Mouse (Mus musculus) urinary bladder, postnatal 4 days (tissue): ENCODE measurements at regions not wholly inside any gene's neighbourhood (a gene's known extent, or its start where the extent isn't known, plus 50 kb on each side); places are given as distances from the start of the nearest gene placed in this dataset.
"Not testable (repeated sequence)": the region's sequence is repeated elsewhere in the genome, so short reads cannot be mapped to it uniquely, and the experiment has no call there.

Experiments used
- DNase-seq, 2 experiments: peaks; one replicate each; pipeline ENCODE4 v3.0.0; 2021 to 2022; ENCODE audit warnings: low spot score in 2 of 2

DNA sequence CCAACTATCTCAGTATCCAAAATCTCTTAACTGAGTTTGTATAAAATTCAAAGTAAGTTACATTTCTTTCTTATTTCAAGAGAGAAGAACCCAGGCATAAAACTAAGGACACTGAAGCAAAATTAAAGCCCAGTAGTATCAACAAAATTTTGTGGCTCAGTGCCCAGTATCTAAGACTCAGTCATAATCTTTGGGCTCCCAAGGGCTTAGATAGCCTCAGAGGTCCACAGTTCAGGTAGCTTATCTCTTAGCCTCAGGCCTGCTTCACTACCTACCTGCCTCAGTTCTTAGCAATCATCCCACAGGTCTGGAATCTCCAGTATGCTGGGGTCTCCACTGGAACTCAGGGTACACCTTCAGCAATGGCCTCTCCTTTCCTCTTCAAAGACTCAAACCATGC lies 835.6 kb upstream of the Olfr1507 start:
- not testable (repeated sequence) for DNase-seq

DNA sequence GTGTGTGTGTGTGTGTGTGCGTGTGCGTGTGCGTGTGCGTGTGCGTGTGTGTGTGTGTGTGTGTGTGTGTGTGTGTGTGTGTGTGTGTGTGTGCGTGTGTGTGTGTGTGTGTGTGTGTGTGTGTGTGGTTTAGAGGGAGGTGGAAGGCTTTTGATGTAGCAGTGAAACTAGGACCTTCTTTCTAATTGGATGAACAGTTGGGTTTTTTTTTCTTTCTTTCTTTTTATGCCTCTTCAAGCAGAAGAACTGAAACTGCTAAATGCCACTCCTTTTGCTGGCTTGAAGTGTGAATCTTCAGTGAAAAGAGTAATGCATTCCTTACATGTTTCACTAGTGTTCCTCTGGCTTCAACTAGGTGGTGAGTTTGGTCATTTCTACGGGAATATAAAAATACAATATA lies 828.8 kb upstream of the Olfr1507 start:
- not testable (repeated sequence) for DNase-seq

DNA sequence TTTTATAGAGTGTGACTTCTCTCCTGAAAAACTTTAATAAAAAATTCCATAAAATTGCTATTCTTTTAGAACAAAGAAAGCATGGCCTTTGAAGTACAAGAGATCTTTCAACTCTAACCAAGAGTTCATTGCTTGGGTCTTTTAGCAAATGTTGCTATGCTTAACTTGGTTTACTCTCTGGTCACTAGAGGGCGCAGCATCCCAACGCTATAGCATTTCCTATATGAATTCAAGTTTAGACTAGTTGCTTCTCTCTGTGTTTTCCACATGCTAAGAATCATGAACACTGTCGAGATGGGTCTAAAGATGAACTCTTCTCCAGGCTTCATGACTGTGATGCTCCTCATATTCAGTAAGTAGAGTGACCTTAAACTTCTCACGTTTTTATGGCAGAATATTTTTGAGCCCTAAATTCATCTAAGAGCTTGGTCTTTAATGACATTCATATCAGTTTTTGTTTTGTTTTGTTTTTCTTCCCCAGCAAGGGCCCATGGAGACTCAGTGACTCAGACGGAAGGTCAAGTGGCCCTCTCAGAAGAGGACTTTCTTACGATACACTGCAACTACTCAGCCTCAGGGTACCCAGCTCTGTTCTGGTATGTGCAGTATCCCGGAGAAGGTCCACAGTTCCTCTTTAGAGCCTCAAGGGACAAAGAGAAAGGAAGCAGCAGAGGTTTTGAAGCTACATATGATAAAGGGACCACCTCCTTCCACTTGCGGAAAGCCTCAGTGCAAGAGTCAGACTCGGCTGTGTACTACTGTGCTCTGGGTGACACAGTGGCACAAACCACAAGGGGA lies 823.2 kb upstream of the Olfr1507 start:
- DNase-seq, result not testable (repeated sequence)

GRCm38 (mm10) chr14:53312490-53312889 lies 816.9 kb upstream of the Olfr1507 start:
- DNase-seq, result not testable (repeated sequence)

DNA sequence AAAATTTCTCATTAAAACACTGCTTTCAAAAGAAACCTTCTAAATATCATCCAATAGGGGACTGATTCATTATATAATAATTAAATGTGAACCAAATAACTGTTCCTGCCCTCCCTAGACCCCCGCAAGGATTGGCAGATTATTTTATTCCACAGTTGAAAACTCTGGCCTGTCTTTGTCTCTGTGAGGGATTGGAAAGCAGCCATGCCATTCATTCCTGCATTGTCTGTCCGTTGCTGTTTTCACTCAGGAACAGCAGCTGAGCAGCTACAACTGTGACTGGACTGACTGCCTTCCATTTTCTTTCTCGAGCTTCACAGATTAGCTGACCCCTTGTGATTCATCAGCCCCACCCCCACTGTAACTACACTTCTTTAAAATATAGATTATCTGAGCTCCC lies 807.6 kb upstream of the Olfr1507 start:
- DNase-seq, result not testable (repeated sequence)

- not testable (repeated sequence) for DNase-seq
Observed at GRCm38 (mm10) chr14:53302491-53302829, 806.9 kb upstream of the Olfr1507 start.

GRCm38 (mm10) chr14:53301722-53302490 lies 806.4 kb upstream of the Olfr1507 start:
- DNase-seq, result not testable (repeated sequence)

DNA sequence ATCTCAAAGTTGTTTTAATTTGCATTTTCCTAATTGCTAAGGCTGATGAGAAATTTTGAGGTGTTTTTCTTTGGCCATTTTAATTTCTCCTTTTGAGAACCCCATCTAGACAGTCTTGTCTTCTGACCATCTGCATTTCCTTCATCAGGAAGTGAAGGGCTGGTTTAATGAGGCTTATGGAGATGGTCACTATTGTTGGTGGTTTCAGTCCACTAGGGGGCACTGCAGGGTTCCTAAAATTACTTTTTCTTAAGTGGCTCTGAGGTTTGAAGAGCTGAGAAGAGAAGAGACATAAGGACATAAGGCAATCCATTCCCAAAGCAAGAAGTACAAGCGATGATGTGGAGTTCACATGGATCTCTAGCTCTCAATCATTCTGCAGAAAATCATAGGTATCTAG lies 805.6 kb upstream of the Olfr1507 start:
- DNase-seq, result not testable (repeated sequence)

GRCm38 (mm10) chr14:53299735-53300134 lies 804.2 kb upstream of the Olfr1507 start:
- DNase-seq, result not testable (repeated sequence)

GRCm38 (mm10) chr14:53283350-53284141 lies 788.0 kb upstream of the Olfr1507 start:
- DNase-seq, result not testable (repeated sequence)

DNA sequence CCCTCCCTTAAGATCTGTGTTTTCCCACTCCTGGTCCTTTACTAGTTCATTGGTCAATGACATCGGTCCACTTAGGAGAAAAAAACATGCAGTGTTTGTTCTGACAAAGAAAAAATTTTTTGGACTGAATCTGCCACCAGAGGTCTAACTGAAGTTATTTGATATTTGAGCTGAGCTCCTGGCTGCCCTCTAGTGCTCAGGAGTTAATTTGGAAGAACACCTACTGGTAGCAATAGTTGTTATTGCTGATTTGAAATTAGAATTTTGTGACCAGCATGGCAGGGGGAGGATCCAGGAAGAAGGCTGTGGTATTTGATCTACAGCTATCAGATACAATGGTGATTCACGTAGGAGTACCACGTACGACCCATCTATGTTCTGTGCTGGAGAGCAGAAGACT lies 777.7 kb upstream of the Olfr1507 start:
- DNase-seq, result not testable (repeated sequence)

- DNase-seq, result not testable (repeated sequence)
Observed at GRCm38 (mm10) chr14:53267693-53268092, 772.1 kb upstream of the Olfr1507 start.

- not testable (repeated sequence) for DNase-seq
Observed at GRCm38 (mm10) chr14:53255962-53256361, 760.4 kb upstream of the Olfr1507 start.

DNA sequence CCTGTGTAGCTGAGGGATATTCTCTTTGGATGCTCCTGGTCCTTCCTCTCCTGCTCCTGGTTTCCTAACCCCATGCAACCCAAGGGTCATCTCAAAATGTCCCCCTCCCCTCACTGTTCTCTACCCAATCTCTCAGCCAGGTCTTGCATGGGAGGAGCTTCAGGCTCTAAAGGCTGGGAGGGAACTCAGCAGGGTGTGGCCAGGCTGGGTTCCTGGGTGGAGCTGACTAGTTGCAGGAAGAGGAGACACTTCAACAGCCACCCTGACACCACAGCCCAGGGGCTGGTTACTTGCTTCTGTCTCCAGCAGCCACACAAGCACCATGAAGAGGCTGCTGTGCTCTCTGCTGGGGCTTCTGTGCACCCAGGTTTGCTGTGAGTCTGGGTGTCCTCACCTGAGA lies 757.9 kb upstream of the Olfr1507 start:
- DNase-seq, result not testable (repeated sequence)

DNA sequence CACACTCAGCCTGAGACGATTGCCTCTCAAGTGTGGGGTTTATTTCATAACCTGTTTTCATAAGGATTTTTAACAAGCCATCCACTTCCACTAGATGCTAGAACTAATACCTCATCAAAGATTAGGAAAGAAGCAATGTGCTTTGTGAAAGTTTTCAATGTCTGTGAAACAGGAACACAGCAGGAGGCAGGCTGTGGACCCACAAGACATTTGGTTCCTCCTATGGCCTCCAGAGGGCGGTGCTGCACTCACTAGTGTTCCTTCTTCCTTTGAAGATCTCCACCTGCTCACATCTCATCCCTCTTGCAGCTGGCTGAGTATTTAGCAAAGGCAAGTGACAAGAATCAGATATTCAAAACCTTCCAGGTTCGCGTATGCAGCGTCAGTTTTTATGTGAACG lies 735.6 kb upstream of the Olfr1507 start:
- DNase-seq, result not testable (repeated sequence)

GRCm38 (mm10) chr14:53224789-53225188 lies 729.2 kb upstream of the Olfr1507 start:
- DNase-seq, result not testable (repeated sequence)

- DNase-seq, result not testable (repeated sequence)
Observed at GRCm38 (mm10) chr14:53210554-53210953, 715.0 kb upstream of the Olfr1507 start.

GRCm38 (mm10) chr14:53209258-53209657 lies 713.7 kb upstream of the Olfr1507 start:
- not testable (repeated sequence) for DNase-seq

DNA sequence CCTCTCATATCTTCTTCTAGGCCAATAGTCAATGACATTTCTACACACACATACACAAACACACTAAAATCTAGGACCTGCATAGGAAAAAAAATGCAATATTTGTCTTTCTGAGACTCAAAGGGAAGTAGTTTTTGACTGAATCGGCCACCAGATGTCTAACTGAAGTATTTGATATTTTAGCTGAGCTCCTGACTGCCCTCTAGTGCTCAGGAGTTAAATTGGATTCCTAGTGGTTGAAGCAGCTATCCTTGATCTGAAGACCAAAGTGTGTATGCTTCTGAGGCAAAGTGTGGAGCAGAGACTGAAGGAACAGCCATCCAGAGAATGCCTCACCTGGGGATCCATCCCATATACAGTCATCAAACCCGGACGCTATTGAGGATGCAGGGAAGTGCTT lies 695.4 kb upstream of the Olfr1507 start:
- DNase-seq, result not testable (repeated sequence)

GRCm38 (mm10) chr14:53174099-53174498 lies 678.5 kb upstream of the Olfr1507 start:
- not testable (repeated sequence) for DNase-seq

- DNase-seq, result not testable (repeated sequence)
Observed at GRCm38 (mm10) chr14:53166327-53166726, 670.8 kb upstream of the Olfr1507 start.

DNA sequence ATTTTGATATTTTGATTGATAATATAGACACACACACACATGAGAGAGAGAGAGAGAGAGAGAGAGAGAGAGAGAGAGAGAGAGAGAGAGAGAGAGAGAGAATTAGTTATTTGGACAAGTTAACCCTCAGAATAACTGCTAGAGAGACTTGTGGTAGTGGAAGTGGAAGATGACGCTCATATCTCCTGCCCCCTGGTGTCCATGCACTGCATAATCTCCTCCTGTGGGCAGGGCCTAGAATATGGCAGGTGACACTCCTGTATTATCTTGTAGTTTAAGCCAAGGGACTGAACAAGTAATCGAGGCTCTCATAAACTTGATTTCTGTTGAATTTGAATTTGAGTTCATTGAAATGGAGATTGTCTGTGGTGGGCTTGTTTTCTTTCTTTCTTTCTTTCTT lies 663.5 kb upstream of the Olfr1507 start:
- not testable (repeated sequence) for DNase-seq
